Mouse (Mus musculus) lung, postnatal 14 days (tissue): ENCODE results near the gene Deup1.

Experiments used
- DNase-seq: peaks from one replicate; pipeline ENCODE4 v3.0.0; 2021

Deup1 gene

DNA sequence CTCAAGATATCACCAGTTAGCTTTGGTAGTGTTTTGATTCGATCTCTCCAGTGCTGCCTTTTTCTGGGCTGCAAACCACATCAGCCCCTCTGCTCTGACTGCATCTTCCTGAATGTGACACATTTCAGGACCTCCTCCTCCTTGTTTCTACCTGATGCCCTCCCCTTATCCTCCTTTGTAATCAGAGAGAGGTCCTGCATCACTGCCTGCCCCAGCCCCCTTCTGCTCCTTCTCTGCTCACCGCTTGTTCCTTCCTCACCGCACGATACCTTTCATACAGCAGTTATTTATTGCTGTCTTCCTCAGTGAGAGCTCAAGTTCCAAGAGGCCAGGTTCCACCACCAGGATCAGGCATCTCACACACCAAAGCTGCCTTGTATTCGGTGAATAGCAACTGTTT is 96.5 kb downstream of the Deup1 start:
- DNase-seq, result no peak

DNA sequence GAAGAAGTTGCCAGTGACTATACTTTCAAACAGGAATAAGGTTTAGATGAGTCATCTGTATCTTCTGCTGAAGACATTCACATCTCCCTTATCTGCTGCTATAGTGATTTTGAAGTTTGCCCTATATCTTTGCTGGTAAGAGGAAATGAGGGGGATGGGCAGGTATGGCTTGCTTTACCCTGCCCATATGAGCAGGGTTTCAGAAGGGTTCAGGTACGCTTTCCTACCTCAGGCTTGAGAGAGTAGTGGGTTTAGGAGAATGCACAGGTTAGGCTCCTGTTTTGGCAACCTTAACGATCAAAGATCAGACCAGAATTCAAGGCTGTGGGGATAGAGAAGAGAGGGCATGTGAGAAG is 97.8 kb downstream of the Deup1 start:
- no peak for DNase-seq

DNA sequence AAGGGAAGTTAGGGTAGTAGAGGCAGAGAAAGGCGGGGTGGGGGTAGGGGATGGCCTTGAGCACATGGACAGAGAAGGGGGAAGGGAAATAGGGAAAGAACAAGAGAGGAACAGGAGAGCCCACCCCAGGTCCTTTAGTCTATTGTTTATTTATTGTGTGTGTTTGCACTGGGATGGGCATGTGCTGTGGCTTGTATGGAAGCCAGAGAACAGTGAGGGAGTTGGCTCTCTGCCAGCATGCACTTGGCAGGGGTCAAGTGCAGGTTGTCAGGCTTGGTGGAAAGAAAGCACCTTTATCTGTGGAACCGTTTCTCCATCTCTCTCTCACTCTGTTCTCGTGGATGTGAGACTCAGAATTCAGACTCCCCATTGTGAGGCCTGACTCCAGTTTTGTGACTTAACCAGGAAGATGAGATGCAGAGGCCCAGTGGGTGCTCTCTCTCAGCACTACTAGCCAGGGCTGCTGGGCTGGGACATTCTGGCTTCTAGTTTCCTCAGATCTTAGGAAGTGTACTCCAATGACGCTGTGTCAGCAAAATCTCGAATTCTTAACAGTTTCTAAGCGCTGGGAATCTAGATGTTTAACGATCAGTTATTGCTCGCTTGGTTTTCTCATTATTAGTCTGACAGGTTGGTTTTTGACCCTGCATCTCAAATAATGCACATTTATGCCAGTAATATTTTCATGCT is 98.3 kb downstream of the Deup1 start:
- DNase-seq, result peak; percentile 73

DNA sequence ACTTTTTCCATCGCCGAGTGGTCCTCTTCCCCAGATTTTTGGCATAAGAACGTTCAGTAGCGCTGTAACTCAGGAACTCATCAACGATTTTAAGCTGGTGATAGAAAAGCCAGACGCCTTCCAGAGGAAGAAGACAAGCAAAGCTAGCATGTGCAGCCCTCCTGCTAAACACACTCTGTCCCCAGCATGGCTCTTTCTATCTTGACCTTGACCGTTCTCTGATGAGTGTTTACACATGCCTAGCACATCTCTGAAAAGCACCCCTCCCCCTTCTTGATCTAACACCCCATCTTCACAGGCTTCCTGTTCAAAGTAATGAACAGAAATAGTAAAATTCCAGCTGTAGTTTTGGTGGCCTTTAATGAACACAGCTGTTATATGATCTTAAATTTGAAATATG is 99.4 kb downstream of the Deup1 start:
- DNase-seq, result peak; percentile 21

DNA sequence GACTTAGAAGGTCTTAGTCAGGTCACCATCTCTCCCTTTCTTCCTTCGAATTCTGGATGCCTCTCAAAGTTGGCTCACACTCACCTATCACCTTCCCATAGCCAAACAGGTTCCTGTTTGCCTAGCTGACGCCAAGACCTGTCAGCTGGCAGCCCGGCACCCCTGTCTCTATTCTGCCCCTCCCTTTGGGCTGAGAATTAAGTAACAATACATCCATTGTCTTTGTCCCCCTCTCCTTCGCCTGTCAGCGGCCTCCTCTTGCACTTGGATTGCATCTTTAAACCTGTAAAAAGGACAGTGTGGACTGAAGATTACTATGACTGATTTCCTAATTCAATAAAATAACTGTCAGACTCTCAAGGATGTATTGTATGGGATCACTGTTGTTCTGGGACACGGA is 99.9 kb downstream of the Deup1 start:
- no peak for DNase-seq

DNA sequence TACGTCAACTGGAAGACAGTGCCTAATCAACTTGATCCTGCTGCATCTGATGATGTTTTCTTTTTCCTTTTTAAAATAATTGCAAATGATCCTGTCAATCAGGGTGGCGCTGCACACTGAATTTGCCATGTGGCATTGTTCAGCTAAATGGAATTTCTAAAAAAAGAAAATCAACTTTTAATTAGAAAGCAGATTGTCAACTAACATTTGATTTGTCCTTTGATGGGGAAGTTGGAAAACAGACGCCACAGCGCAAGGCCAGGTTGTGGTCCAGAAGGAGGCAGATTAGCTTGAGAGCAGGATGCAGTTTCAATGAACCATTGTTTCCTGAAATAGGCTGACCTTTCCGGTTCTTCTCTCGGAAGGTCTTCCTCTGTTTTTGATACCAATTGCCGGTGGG is 101.2 kb downstream of the Deup1 start:
- no peak for DNase-seq

DNA sequence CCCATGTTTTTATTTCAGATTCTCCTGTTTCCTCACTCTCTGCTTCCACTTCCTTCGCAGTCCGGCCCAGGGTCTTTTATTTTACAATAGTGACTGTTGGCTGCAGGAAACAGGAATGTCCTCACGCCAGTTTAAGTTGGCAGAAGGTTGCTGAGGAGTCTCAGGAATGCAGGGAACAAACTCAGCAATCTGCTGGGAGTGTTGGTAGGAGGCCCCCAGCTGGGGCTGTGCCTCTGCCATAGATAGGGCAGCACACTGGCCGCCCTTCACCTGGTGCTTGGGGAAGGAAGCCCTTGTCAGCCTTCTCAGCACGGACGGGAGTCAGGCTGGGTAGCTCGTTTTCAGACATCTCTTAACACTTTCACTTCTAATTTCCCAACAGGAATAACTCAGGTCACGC is 102.5 kb downstream of the Deup1 start:
- peak; percentile 56 for DNase-seq

DNA sequence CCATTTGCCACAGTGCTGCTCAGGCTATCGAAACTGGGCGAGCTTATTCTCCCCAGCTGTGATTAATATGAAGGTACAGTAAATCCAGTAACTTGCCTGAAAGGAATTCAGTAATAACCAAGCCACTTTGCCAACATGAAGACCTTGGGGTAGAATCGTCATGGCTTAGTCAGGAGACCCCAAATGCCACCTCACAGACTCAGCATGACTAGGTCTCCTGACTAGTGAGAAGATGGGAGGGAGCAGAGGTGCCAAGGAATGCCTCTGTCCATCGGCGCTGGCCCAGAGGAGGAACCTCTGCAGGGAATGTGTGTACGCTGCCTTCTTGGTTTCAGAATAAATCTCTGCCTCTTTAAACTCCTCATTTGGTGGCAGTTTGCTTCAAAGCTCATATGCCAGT is 104.1 kb downstream of the Deup1 start:
- DNase-seq, result no peak

DNA sequence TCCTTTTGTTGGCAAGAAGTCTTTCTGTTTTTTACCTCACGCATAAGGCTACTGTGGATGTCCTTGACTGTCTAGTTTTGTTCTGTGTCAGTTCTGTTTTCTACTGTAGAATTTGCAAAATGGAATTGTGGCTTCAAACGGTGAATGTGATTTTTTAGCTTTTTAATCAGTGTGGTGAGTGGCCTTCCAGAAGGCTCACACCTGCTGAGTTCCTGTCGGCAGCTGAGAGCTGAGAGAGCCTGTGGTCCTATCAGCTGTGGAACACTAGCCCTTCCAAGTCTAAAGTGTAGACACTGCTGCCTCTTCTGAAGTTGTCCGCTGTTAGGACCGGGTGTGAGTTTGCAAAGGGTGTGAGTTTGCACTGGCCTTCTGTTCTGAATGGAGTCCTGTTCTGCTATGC is 104.8 kb downstream of the Deup1 start:
- DNase-seq, result no peak

DNA sequence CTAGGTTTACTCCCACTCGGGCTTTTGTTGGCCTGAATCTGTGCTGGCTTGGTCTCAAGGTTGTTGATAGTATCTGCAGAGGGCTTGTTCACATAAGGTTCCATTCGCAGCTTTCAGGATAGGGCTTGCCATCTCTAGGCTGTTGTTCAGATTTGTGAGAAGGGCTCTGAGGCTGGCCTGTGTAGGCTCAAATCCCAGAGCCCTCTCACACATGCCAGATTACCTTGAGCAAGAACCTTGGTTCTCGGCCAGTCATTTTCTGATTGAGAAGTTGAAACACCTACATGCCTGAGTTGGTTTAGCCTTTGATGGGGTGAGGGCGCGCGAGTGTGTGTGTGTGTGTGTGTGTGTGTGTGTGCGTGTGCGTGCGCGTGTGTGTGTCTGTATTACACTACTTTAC is 105.4 kb downstream of the Deup1 start:
- no peak for DNase-seq

DNA sequence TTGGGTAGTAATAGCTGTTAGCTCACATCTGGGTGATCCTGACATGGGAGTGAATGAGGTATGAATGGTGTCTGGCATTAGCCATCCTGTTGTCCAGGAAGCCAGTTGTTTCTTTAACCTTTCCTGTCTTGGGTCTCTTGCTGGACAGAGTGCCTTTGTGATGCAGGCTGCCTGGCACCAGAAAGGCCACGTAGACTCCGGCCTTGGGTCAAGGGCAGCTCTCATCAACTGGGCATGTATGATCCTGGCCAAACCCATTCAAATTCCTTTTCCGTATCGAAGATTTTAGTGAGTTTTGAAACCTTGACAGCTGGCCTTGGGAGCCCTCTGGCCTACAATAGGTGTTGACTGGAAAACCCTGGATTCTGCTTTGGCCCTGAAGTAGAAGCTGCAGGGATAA is 109.8 kb downstream of the Deup1 start:
- no peak for DNase-seq

DNA sequence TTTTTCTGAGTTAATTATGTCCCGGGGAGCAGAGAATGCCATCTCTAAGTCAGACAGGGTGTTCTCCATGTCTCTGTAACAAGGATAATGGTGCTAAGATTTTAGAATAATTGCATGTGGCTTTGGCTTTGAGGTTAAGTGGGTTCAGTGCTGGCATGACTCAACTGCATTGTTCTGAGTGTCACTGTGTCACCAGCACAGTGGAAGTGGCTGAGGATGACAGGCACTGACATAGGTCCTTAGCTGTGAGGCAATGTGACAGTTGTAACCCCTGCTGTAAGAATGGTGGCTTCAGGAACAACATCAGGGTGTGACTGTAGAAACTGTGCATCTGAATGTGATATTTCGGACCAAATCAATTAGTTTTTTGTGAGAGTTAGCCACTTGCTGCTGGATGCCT is 111.7 kb downstream of the Deup1 start:
- DNase-seq, result no peak

DNA sequence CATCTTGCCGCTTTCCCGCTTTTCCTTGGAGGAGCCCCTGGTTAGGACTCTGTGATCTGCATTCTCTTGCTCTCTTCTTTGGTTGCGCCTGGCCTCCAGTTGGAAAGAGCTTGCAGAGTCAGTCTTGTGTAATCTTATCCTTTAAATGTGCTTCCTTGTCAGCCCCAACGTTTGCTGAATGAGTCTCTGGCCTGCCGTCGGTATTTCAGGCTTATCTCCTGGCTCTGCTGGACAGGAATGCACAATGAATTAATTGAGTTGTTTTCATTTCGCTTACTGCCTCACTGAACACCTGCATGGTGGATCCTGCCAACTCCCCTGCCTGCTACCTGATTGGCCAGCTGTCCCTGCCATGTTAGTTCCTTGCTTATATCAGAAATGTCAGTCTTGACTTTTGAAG is 114.8 kb downstream of the Deup1 start:
- no peak for DNase-seq

DNA sequence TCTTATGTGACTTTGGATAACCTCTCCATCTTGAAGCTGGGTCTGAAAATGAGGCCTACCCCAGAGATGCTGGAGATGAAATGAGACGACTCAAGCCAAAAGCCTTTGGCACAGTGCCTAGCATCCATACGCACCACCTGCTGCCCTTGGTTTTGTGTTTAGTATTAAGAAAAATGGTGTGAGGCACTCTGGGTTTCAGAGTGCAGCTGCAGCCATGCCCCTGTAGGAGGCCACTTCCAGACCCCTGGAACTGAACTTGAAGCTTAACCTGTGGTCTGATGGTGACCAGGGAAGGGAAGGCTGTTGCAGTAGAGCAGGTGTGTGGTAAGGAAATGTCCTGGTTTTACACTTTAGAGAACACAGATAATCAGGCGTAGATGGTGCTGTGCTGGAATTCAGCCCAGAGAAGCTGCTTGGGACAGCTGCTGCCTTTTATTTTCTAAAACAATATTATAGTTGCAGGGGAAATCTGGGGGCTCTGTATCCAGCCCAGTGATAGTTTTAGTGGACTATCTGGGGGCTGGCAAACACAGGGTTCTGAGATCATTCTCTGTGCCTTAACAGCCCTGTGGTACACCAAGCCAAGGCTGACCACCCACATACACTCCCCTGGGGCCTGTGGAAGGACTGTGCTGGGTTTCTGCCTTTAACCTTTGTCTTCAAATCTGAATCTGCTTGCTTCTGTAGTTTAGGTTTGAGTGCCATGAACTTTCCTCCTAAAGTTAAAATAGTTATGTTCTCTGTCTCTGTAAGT is 117.0 kb downstream of the Deup1 start:
- no peak for DNase-seq
